Mouse (Mus musculus): Measurements from ENCODE around the gene Apoo. TPM values are rescaled to one million over a fixed set of nuclear protein-coding genes. Genes with fewer than 3 reads are reported as not detected.
"Not testable (repeated sequence)": the region's sequence is repeated elsewhere in the genome, so short reads cannot be mapped to it uniquely, and the experiment has no call there.

Gene Apoo
- polyA plus RNA-seq, 1 experiment = 37.6 TPM

- Histone ChIP-seq H3K4me3 (ENCODE audit: insufficient read depth, poor library complexity, severe bottlenecking) (no peak overlapping the region), H3K27me3 (ENCODE audit: control insufficient read depth, insufficient read depth, insufficient read length) (no peaks in the 10 kb centered on the region), H3K79me3 (ENCODE audit: low read depth) (no peaks in the 10 kb centered on the region), H3K79me2 (ENCODE audit: control insufficient read depth, insufficient read depth) (no peaks in the 10 kb centered on the region), H3ac (ENCODE audit: control insufficient read depth, insufficient read length, low read depth) (no peak overlapping the region), H3K36me3 (ENCODE audit: control insufficient read depth, insufficient read depth) (no peaks in the 10 kb centered on the region)
- no peak for TF ChIP-seq CEBPB (IDR thresholded peaks at IDR 0.05; ENCODE audit: low read depth)
- no peak for TF ChIP-seq USF1 (IDR thresholded peaks at IDR 0.05; ENCODE audit: low read depth)
- no peak for TF ChIP-seq CTCF (IDR thresholded peaks at IDR 0.05; ENCODE audit: control insufficient read depth, insufficient read depth, insufficient read length)
- no peak for TF ChIP-seq FOSL1 (IDR thresholded peaks at IDR 0.05; ENCODE audit: insufficient read depth, low read length, poor library complexity, severe bottlenecking)
- no peak for TF ChIP-seq MYOD1 (IDR thresholded peaks at IDR 0.05; ENCODE audit: control insufficient read depth, insufficient read length, low read depth)
- no peak for TF ChIP-seq MAX (IDR thresholded peaks at IDR 0.05)
- TF ChIP-seq MYOG (IDR thresholded peaks at IDR 0.05; ENCODE audit: control insufficient read depth, extremely low read depth, insufficient read length) = no peak
Measured at GRCm38 (mm10) chrX:94459346-94459745, 92.4 kb downstream of the Apoo start.

GRCm38 (mm10) chrX:94461513-94461912 is 94.6 kb downstream of the Apoo start:
- not testable (repeated sequence) for H3K4me3 ChIP-seq (ENCODE audit: insufficient read depth, poor library complexity, severe bottlenecking); H3K36me3 ChIP-seq (ENCODE audit: control insufficient read depth, insufficient read depth); H3ac ChIP-seq (ENCODE audit: control insufficient read depth, insufficient read length, low read depth); H3K79me2 ChIP-seq (ENCODE audit: control insufficient read depth, insufficient read depth); H3K27me3 ChIP-seq (ENCODE audit: control insufficient read depth, insufficient read depth, insufficient read length); H3K79me3 ChIP-seq (ENCODE audit: low read depth)

- not testable (repeated sequence) for H3K79me3 ChIP-seq (ENCODE audit: low read depth); H3K4me3 ChIP-seq (ENCODE audit: insufficient read depth, poor library complexity, severe bottlenecking); H3K36me3 ChIP-seq (ENCODE audit: control insufficient read depth, insufficient read depth); H3K27me3 ChIP-seq (ENCODE audit: control insufficient read depth, insufficient read depth, insufficient read length); H3ac ChIP-seq (ENCODE audit: control insufficient read depth, insufficient read length, low read depth); H3K79me2 ChIP-seq (ENCODE audit: control insufficient read depth, insufficient read depth)
Measured at GRCm38 (mm10) chrX:94462604-94463429, 95.9 kb downstream of the Apoo start.

Small RNA genes lying within 50 kb of the gene (microRNA-seq; reads per million reads assigned to microRNA genes)
- gene Gm44477 (ENCODE audit: borderline microRNAs expressed) = not detected

Other genes with a start within 250 kb of the Apoo start
- gene Zfx, start 243.4 kb upstream of the Apoo start, polyA plus RNA-seq (2012; fragmentation: generic; extraction: Trizol) = 5.3 TPM
- 68.2 TPM for gene Eif2s3x, start 154.3 kb upstream of the Apoo start, polyA plus RNA-seq (2012; fragmentation: generic; extraction: Trizol)
- 2.4 TPM for gene Klhl15, start 132.5 kb upstream of the Apoo start, polyA plus RNA-seq (2012; fragmentation: generic; extraction: Trizol)
- not detected for gene Fam90a1b, start 340 bp upstream of the Apoo start, polyA plus RNA-seq (2012; fragmentation: generic; extraction: Trizol)
- 235 TPM for gene Maged1, start 175.0 kb downstream of the Apoo start, polyA plus RNA-seq (2012; fragmentation: generic; extraction: Trizol)

All from C2C12 (cell line).